Mouse (Mus musculus) telencephalon, adult 2 months (tissue): Measurements from ENCODE around the gene Gm9745.
"Not testable (repeated sequence)": the region's sequence is repeated elsewhere in the genome, so short reads cannot be mapped to it uniquely, and the experiment has no call there.

ENCODE experiments used
- DNase-seq: peaks from one replicate; pipeline ENCODE4 v3.0.0-alpha.2; 2011; ENCODE audit warnings: low read depth, low spot score

Gm9745 gene

DNA sequence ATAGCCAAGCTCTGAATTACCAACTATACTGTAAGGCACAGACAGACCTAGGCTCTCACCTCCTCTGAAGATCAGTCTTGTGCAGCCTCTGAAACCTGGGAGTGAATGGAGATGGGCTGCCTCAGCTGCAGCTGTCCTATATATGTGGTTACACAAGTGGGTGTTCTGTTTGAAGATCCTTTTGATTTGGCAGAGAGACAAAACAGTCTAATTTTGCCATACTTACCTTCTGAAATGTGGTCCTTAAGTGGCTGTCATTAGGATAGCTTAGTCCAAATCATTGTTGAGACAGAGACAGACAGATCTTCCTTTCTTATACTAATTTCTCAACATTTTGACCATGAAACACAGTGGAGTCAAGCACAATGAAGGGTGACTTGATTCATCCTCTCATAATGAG is at the start of gene Gm9745:
Gm9745 (minus strand) TSS at position 101 of the 400 bp plus-strand sequence.
- DNase-seq: not testable (repeated sequence)

DNA sequence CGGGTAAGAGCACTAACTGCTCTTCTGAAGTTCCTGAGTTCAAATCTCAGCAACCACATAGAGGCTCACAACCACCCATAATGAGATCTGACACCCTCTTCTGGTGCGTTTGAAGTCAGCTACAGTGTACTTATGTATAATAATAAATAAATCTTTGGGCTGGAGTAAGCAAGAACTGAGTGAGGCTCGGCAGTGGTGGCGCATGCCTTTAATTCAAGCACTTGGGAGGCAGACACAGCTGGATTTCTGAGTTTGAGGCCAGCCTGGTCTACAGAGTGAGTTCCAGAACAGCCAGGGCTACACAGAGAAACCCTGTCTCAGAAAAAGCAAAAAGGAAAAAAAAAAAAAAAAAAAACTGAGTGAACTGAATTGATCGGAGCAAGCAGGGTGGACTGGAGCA is 49.2 kb upstream of the Gm9745 start:
- DNase-seq: not testable (repeated sequence)

DNA sequence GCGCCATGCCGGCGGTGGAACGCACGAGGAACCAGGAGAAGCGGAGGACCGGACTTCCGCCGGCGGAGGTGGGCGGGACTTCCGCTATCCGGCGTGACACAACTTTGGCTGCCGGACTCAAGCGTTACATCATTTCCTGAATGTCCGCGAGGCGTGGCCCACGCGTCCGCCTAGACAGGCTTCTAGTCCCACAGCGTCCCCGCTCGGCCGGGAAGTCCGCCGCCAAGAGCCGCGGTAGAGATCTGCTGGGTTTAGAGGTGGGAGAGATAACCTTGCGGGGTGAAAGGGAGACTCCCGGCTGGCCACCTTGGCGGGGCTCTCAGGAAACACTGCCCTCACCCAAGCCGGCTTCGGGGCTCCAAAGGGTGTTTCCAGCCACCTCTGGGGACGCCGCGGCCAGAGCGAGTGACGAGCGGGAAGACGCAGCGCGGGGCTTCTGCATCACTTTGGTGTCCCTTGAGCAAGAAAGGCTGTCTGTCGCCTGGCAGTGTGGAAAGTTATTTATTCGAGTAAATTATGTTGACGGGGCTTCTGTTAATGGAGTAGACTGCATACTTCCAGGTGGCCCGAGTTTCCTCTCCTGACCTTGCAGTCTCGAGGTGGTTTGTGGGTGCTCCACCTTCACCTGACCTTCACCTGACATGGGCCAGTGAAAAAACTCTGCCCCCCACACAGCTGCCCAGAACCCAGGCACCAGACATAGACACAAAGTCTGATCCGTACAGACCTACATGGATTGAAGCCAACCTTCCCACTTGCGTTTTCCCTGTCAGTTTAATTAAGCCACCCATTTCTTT is 48.2 kb upstream of the Gm9745 start, which contains the start of gene Gtpbp4:
Gtpbp4 (minus strand) TSS at position 94 of the 797 bp plus-strand sequence.
- peak; percentile 98 for DNase-seq

DNA sequence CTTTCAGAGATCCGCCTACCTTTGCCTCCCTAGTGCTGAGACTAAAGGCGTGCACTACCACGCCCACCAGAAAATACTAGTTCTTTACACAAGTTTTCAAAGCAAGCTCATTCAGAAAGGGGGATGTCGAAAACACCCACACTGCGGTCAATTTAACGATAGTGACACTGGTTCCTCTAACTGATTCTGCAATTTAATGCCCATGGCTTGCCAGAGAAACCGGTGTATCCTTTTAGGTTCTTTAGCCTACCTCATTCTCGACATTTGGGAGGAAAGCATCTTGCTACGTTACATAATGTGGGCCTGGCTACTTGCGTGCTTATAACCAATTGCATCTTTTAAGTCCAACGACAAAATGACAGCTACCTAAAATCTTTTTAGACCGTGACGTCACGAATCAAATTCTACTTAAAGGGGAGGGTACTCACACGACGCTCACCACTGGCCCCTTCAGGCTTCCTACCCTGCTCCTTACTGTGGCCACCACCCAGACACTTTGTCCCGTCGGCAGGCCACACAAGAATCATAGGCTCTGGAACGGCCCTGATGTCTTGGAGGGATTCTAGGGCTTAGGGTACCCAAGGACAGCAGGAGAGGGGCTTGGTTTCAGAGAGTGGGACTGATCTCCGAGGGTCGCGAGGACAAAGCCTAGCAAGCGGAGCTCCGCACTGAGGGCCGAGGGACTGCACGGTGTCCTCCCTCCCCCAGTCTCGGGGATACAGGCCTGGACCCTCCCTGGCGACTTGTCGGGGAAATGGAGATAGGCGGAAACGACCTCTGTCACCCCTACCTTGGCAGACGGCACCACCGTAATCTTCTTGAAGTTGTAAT is 47.3 kb upstream of the Gm9745 start:
- peak; percentile 22 for DNase-seq

DNA sequence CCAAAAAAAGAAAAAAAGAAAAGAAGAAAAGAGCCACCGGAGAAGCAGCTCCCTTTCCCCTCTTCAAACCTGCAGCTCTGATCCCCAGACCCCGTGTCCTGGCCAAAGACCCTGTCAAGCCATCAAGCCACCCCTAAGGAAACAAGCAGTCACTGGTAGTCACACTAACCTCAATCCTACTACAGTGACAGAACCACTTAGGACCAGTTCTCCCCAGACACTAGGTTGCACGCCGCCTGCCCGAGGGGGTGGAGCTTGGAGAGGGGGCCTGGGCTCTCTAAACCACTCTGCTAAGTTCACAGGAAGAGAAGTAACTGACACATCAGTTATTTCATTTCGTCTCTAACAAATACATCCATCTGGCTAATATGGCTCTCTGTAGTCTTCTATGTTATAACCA is 44.2 kb upstream of the Gm9745 start:
- no peak for DNase-seq

DNA sequence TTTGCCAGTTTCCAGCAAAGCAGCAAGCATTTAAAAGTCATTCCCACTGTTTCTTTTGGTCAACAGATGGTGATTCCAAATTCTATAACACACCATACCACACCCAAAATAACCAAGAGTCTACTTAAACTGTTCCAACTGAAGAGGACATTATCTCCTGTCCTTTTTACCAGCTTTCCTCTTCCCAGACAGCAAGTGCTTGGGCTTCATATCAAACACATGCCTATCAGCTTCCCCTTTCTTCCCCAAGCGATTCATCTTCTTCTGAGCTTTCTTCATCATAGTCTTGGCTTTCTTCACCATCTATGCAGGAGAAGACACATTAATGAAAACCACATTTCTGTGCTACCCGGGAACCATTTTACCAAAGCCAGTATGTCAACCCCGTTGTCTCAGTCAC is 24.9 kb upstream of the Gm9745 start:
- no peak for DNase-seq

DNA sequence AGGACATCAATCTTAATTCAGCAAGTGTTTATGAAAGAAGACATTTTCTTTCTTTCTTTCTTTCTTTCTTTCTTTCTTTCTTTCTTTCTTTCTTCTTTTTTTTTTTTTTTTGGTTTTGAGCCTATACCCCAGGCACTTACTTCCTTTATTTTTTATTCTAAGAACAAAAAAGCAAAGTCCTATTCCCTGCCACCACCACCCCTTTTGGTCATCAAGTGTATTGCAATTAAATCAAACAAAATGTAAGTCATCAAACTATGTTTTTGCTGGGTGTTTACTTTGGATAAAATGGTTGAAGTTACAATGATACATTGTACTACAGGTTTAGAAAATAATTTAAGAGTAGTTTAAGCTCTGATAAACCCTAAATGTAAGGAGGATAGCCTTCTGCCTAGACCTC is 24.3 kb upstream of the Gm9745 start:
- DNase-seq: no peak

DNA sequence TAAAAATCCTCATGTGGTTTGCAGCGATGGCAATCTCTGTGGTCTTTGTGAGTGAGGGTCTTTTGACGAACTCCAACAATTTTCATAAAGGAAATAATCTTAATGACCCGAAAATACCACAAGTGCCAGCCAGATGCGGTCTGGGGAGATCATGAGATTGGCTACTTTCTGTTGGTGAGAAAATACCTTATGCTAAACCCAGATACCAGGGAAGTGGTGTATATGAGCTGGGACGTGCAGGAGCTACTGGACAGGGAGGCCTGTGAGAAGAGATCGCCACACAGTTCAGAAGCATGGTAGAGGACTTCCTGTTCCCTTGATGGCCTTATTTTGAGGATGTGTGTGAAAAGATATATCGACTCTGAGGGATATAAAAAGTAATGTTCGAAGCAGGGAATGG is 19.7 kb upstream of the Gm9745 start:
- no peak for DNase-seq

DNA sequence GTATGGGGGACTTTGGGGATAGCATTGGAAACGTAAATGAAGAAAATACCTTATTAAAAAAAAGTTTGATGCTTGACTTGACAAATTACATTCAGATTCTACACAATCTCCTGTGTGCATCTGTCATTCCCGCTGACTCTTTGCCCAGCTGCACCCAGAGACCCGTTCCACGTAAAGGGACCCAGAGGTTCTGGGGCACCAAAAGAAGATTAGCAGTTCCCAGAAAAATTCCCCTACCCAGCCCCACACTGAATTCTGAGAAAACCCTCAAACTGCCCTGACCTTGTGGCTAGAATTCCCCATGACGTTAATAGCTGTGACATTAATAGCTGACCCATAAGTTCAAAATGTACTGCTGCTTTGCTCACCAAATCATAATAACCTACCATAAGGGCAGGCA is 17.2 kb upstream of the Gm9745 start:
- DNase-seq: no peak

DNA sequence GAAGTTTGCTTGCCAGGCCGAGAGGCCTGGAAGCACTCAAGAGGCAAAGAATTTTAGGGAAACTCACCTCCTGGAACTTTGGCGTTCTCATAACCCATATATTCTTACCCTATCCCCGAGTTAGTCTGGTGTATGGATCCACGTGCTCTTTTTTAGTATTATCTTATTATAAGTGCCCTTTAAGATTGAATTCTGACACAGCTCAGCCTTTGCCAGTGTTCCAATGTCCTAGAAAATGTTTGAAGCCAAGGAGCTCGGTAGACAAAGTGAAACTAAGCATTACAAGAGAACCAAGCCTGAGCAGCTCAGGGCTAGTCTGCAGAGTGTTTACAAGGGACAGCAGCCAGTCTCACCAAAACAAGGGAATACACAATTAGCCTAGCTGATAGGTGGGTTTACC is 14.2 kb upstream of the Gm9745 start:
- DNase-seq: not testable (repeated sequence)

DNA sequence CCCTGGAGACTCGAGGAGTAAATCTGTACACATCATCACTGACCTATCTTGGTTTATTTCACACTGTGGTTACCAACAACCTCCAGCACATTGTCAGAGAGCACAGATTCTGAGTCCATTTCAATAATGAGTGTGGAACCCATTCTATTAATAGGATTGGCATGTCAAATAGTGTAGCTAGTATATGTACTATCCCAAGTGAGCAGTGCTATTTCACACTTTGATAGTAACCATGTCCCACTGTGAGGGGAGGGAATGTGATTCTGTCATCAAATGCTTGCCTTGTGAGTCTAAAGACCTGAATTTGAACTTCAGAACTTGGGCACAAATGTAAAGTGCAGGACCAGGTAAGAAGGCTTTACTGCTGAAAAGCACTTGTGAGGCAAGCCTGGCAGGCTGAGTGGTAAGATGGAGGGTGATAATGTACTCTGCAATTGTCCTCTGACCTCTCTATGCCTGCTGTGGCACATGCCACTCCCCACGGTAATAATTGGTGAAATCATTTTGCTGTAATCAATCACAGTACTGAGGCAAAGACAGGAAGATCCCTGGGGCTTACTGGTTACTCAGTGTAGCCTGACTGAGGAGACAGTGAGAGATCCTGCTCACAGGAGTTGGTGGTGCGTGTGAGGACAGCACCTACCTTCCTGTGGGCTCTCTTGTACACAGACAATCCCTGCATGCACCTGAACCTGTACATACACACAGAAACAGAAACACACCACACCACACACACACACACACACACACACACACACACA is 13.3 kb upstream of the Gm9745 start:
- not testable (repeated sequence) for DNase-seq

DNA sequence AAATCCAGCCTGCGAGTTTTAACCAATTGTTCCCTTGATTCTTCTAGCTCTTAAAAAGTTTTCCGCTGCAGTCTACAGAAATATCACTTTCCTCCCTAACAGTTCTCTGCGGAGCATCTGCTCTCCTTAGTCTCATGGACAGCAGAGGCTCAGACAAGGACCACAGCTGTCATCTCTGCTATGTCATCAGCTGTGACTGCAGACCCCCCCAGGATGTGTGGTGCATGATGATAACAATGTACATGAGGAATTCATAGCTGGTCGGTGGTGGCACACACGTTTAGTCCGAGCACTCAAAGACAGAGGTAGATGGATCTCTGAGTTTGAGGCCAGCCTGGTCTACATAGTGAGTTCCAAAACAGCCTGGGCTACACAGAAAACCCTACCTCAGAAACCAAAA is 11.5 kb upstream of the Gm9745 start:
- not testable (repeated sequence) for DNase-seq

DNA sequence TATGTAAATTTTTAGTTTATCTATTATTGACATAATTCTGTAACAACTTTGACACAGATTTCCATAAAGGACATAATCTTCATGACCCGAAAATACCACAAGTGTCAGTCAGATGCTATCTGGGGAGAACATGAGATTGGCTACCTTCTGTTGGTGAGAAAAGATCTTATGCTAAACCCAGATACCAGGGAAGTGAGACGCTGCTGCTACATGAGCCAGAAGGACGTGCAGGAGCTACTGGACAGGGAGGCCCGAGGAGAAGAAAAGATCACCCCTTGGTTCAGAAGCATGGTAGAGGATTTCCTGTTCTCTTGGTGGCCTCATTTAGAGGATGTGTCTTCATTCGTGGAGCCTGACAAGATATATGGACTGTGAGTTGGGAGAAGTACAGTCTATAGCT is 11.0 kb upstream of the Gm9745 start:
- DNase-seq: not testable (repeated sequence)

DNA sequence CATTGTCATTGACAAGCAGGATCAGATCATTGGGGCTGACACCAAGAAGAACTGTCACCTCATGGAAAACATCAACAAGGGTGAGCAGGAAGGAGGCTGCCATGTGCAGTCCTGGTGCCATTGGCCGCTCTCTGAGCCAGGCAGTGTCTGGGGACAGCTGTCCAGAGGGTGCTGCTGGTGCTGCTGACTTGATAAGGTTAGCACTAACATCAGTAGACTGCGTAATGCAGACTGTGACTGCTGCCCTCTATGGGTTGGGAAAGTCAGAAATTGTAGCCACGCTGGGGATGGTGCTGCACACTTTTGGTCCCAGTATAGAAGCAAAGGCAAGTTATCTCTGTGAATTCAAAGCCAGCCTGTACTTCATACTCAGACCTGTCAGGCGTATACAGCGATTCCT is 8.8 kb upstream of the Gm9745 start:
- not testable (repeated sequence) for DNase-seq

DNA sequence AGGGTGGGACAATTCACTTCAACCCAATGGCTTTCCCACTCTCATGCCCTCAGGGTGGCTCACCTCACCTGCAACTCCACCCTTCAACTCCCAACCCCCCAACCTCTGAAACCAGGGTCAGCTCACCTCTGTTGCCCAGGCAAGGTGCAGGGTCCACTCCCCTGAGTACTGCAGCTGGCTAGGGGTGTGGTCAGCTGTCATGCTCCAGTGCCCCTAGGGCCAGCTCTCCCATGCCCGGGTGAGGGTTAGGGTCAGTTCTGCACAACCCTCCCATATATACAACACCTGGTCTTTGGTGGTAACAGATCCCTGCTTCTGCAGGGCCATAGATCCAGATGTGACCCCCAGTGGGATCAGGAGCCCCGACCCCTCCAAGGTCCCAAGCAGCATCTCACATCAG is 7.1 kb upstream of the Gm9745 start:
- not testable (repeated sequence) for DNase-seq

DNA sequence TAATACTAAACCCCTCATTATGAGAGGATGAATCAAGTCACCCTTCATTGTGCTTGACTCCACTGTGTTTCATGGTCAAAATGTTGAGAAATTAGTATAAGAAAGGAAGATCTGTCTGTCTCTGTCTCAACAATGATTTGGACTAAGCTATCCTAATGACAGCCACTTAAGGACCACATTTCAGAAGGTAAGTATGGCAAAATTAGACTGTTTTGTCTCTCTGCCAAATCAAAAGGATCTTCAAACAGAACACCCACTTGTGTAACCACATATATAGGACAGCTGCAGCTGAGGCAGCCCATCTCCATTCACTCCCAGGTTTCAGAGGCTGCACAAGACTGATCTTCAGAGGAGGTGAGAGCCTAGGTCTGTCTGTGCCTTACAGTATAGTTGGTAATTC is 4.5 kb upstream of the Gm9745 start, which contains the start of gene Idi2:
Idi2 (plus strand) TSS at position 301 of the 400 bp plus-strand sequence.
- not testable (repeated sequence) for DNase-seq

DNA sequence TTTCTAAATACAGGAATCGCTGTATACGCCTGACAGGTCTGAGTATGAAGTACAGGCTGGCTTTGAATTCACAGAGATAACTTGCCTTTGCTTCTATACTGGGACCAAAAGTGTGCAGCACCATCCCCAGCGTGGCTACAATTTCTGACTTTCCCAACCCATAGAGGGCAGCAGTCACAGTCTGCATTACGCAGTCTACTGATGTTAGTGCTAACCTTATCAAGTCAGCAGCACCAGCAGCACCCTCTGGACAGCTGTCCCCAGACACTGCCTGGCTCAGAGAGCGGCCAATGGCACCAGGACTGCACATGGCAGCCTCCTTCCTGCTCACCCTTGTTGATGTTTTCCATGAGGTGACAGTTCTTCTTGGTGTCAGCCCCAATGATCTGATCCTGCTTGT is 4.2 kb downstream of the Gm9745 start:
- not testable (repeated sequence) for DNase-seq

DNA sequence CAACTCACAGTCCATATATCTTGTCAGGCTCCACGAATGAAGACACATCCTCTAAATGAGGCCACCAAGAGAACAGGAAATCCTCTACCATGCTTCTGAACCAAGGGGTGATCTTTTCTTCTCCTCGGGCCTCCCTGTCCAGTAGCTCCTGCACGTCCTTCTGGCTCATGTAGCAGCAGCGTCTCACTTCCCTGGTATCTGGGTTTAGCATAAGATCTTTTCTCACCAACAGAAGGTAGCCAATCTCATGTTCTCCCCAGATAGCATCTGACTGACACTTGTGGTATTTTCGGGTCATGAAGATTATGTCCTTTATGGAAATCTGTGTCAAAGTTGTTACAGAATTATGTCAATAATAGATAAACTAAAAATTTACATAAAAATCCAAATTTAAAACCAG is 6.3 kb downstream of the Gm9745 start:
- not testable (repeated sequence) for DNase-seq

DNA sequence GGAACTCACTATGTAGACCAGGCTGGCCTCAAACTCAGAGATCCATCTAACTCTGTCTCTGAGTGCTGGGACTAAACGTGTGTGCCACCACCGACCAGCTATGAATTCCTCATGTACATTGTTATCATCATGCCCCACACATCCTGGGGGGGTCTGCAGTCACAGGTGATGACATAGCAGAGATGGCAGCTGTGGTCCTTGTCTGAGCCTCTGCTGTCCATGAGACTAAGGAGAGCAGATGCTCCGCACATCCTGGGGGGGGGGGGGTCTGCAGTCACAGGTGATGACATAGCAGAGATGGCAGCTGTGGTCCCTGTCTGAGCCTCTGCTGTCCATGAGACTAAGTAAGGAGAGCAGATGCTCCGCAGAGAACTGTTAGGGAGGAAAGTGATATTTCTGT is 6.9 kb downstream of the Gm9745 start:
- not testable (repeated sequence) for DNase-seq

DNA sequence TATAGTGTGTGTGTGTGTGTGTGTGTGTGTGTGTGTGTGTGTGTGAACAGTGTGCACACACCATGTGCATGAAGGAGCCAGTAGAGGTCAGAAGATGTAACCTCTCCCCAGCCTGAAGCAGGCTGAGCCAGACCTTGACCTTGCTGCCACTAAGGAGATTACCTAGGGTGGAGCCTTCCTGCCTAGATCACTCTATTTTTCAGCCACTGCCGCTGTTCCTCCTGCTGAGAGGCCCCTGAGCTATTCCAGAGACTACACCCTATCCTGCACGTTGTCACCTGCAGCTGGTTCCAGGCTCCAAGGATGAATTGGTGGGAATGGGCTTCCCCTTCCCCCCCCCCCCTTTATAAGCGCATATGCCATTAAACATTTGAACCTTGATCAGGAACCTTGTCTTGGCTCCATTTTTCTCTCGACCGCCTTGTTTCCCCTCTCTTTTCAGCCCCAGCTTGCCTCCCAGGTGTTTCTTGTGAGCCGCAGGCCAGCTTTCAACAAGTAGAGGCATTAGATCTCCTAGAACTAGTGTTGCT is 10.4 kb downstream of the Gm9745 start:
- not testable (repeated sequence) for DNase-seq

DNA sequence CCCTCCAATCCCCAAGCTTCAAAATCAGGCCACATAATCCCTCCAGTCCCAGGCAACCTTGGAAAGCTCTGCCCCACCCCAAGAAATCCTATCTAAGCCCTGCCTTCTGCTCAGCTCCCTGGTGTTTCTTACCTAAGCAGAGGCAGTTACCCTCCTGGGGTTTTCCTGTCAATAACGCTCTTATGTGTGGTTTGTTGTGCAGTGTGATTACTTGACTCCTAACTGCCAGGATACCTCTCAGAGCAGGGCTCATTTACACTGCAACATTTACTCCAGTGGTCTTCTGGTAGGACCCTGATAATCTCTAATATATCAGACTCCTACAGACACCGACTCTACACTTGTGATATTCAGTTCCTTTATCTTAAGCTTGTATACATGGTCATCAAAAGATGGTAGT is 14.5 kb downstream of the Gm9745 start:
- DNase-seq: no peak

DNA sequence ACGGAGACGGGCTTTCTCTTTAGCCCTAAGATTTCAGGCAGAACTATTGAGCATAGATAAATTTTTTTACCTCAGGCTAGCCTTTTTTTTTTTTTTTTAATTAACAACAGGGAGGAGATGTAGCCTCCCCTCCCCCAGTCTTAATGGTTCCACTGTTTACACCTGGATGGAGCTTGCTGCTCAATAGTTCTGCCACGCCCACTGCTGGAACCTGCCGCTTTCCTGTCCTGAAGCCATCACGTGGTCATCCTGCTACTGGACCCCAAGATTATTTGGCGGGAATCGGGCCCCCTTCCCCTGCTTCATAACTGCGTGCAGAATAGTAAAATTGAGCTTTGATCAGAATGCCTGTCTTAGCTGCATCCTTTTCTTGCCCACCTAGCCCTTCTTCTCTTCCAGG is 34.1 kb downstream of the Gm9745 start:
- DNase-seq: not testable (repeated sequence)
